Mouse (Mus musculus) CD8-positive naive resting alpha-beta T cell, adult 2 months (primary cell): ENCODE results near the gene Klhl18.

ENCODE experiments used
- DNase-seq, 2 experiments: peaks; one replicate each; pipeline ENCODE4 v3.0.0; 2022; ENCODE audit warnings: low read depth in 2 of 2, low spot score in 2 of 2

Gene Klhl18

GRCm38 (mm10) chr9:110476124-110477091 lies at the start of gene Klhl18, which contains the start of gene Kif9:
Klhl18 (minus strand) TSS chr9:110476694.
Kif9 (plus strand) TSS chr9:110476958.
- DNase-seq: peak; percentile 93 to 95

GRCm38 (mm10) chr9:110525737-110526136 lies 49.2 kb upstream of the Klhl18 start:
- DNase-seq: no peak

GRCm38 (mm10) chr9:110490913-110491312 lies 14.4 kb upstream of the Klhl18 start:
- DNase-seq: peak; percentile 8 to 13

- DNase-seq: no peak
These were observed 12.3 kb upstream of the Klhl18 start for GRCm38 (mm10) chr9:110488841-110489240.

GRCm38 (mm10) chr9:110478639-110479038 lies 2.1 kb upstream of the Klhl18 start:
- DNase-seq: no peak

- no peak for DNase-seq
These were observed 1.5 kb upstream of the Klhl18 start for GRCm38 (mm10) chr9:110477951-110478350.

- DNase-seq: peak; percentile 48 to 71
These were observed 10.3 kb downstream of the Klhl18 start for GRCm38 (mm10) chr9:110466179-110466578.

GRCm38 (mm10) chr9:110465336-110465735 lies 11.2 kb downstream of the Klhl18 start:
- DNase-seq: no peak

GRCm38 (mm10) chr9:110463983-110464591 lies 12.4 kb downstream of the Klhl18 start:
- DNase-seq: no peak

- no peak for DNase-seq
These were observed 14.2 kb downstream of the Klhl18 start for GRCm38 (mm10) chr9:110462321-110462720.

- DNase-seq: no peak
These were observed 15.3 kb downstream of the Klhl18 start for GRCm38 (mm10) chr9:110460884-110461815.

GRCm38 (mm10) chr9:110459145-110459727 lies 17.3 kb downstream of the Klhl18 start:
- DNase-seq: no peak

- DNase-seq: no peak
These were observed 18.6 kb downstream of the Klhl18 start for GRCm38 (mm10) chr9:110457926-110458325.

- no peak for DNase-seq
These were observed 24.0 kb downstream of the Klhl18 start for GRCm38 (mm10) chr9:110452523-110452922.

GRCm38 (mm10) chr9:110448857-110449617 lies 27.5 kb downstream of the Klhl18 start:
- peak; percentile 69 to 76 for DNase-seq

GRCm38 (mm10) chr9:110448356-110448755 lies 28.1 kb downstream of the Klhl18 start:
- DNase-seq: no peak

GRCm38 (mm10) chr9:110440559-110440958 lies 35.9 kb downstream of the Klhl18 start:
- DNase-seq: no peak

- no peak for DNase-seq
These were observed 36.4 kb downstream of the Klhl18 start for GRCm38 (mm10) chr9:110440049-110440448.

GRCm38 (mm10) chr9:110436041-110436440 lies 40.5 kb downstream of the Klhl18 start:
- DNase-seq: no peak

- DNase-seq: no peak
These were observed 43.4 kb downstream of the Klhl18 start for GRCm38 (mm10) chr9:110433045-110433444.
